Mouse (Mus musculus) forebrain, embryonic 14.5 days (tissue): ENCODE measurements at regions not wholly inside any gene's neighbourhood (a gene's known extent, or its start where the extent isn't known, plus 50 kb on each side); places are given as distances from the start of the nearest gene placed in this dataset.

ENCODE experiments used
- ATAC-seq: fragments of 200-750 bp; cut with Nextera tagmentation; 2 replicates; pipeline ENCODE4 v1.8.0; 2017; ENCODE audit warnings: mild to moderate bottlenecking, moderate library complexity
- DNase-seq: peaks from one replicate; pipeline ENCODE4 v3.0.0-alpha.2; 2015; ENCODE audit warnings: low spot score
- H3K27ac ChIP-seq: fragments of 300-500 bp; sonication (generic); 2 replicates; pipeline ENCODE4 v1.5.1; 2014; ENCODE audit warnings: low read depth, mild to moderate bottlenecking, control low read depth, low read length, moderate library complexity
- H3K27me3 ChIP-seq: fragments of 300-500 bp; sonication (generic); replicated peaks from 2 replicates; pipeline ENCODE4 v1.6.1; 2014; ENCODE audit warnings: low read length, control low read depth, mixed read lengths; ENCODE audit not compliant: control insufficient read depth, insufficient read depth
- H3K36me3 ChIP-seq: fragments of 300-500 bp; sonication (generic); 2 replicates; pipeline ENCODE4 v1.6.1; 2014; ENCODE audit warnings: low read length, control low read depth; ENCODE audit not compliant: control insufficient read depth, insufficient read depth
- H3K4me1 ChIP-seq: fragments of 300-500 bp; sonication (generic); 2 replicates; pipeline ENCODE4 v1.6.1; 2014; ENCODE audit warnings: antibody characterized with exemption, low read length, control low read depth; ENCODE audit not compliant: control insufficient read depth, insufficient read depth
- H3K4me2 ChIP-seq: fragments of 300-500 bp; sonication (generic); 2 replicates; pipeline ENCODE4 v1.6.1; 2014; ENCODE audit warnings: mild to moderate bottlenecking, control low read depth, low read length
- H3K4me3 ChIP-seq: fragments of 300-500 bp; sonication (generic); 2 replicates; pipeline ENCODE4 v1.5.1; 2014; ENCODE audit warnings: low read depth, low read length, control low read depth
- H3K9ac ChIP-seq: fragments of 300-500 bp; sonication (generic); 2 replicates; pipeline ENCODE4 v1.6.1; 2014; ENCODE audit warnings: mild to moderate bottlenecking, low read length, control low read depth, moderate library complexity
- H3K9me3 ChIP-seq: fragments of 300-500 bp; sonication (generic); replicated peaks from 2 replicates; pipeline ENCODE4 v1.6.1; 2016; ENCODE audit warnings: low read length, control low read depth, mixed read lengths; ENCODE audit not compliant: control insufficient read depth
- WGBS: fragments of 180-500 bp; shearing (Covaris S2); extraction: QIAGEN DNeasy Blood & Tissue Kit; methylation state at CpG from one replicate; pipeline ENCODE4 v1.1.7; 2014; 5-methylcytosine and 5-hydroxymethylcytosine counted together

GRCm38 (mm10) chr8:32958331-32958730, 470.2 kb upstream of the 5930422O12Rik start:
- Histone ChIP-seq H3K36me3 (no peaks in the 10 kb centered on the region), H3K4me2 (no peak overlapping the region), H3K27me3 (no peaks in the 10 kb centered on the region), H3K4me3 (no peak overlapping the region), H3K9ac (no peak overlapping the region), H3K27ac (peak overlapping the region; percentile 85), H3K9me3 (no peaks in the 10 kb centered on the region), H3K4me1 (peaks cover 7% of the 10 kb centered on the region)
- ATAC-seq = peak; percentile 11
- DNase-seq = peak; percentile 51
- WGBS = 56% methylated on average over 1 of the region's 1 CpGs

GRCm38 (mm10) chr8:32958855-32959254, 469.7 kb upstream of the 5930422O12Rik start:
- no peak overlapping the region for H3K9ac ChIP-seq
- peak overlapping the region; percentile 85 for H3K27ac ChIP-seq
- ATAC-seq = peak; percentile 91
- H3K36me3 ChIP-seq = no peaks in the 10 kb centered on the region
- WGBS = 12% methylated on average over 4 of the region's 4 CpGs
- no peaks in the 10 kb centered on the region for H3K27me3 ChIP-seq
- H3K4me3 ChIP-seq = no peak overlapping the region
- DNase-seq = peak; percentile 93
- H3K9me3 ChIP-seq = no peaks in the 10 kb centered on the region
- peaks cover 7% of the 10 kb centered on the region for H3K4me1 ChIP-seq
- no peak overlapping the region for H3K4me2 ChIP-seq

- 20% methylated on average over 12 of the region's 12 CpGs for WGBS
- DNase-seq = peak; percentile 93
- peak overlapping the region; percentile 85 for H3K27ac ChIP-seq
- no peak overlapping the region for H3K4me2 ChIP-seq
- H3K27me3 ChIP-seq = no peaks in the 10 kb centered on the region
- H3K4me3 ChIP-seq = no peak overlapping the region
- H3K36me3 ChIP-seq = no peaks in the 10 kb centered on the region
- peak; percentile 94 for ATAC-seq
- H3K4me1 ChIP-seq = peaks cover 7% of the 10 kb centered on the region
- no peak overlapping the region for H3K9ac ChIP-seq
- no peaks in the 10 kb centered on the region for H3K9me3 ChIP-seq
Measured at GRCm38 (mm10) chr8:32959326-32960064, 469.0 kb upstream of the 5930422O12Rik start.

GRCm38 (mm10) chr8:32990216-32990615, 438.3 kb upstream of the 5930422O12Rik start:
- H3K4me3 ChIP-seq = no peak overlapping the region
- H3K4me1 ChIP-seq = no peaks in the 10 kb centered on the region
- no peak overlapping the region for H3K9ac ChIP-seq
- no peaks in the 10 kb centered on the region for H3K36me3 ChIP-seq
- H3K27ac ChIP-seq = no peak overlapping the region
- no peaks in the 10 kb centered on the region for H3K27me3 ChIP-seq
- H3K9me3 ChIP-seq = no peaks in the 10 kb centered on the region
- DNase-seq (no peak), ATAC-seq (no peak)
- no peak overlapping the region for H3K4me2 ChIP-seq
- WGBS = 94% methylated on average over 3 of the region's 3 CpGs

GRCm38 (mm10) chr8:33003967-33004564, 424.4 kb upstream of the 5930422O12Rik start:
- peak overlapping the region; percentile 57 for H3K27ac ChIP-seq
- no peak overlapping the region; the same call in 1 of the 2 replicates for H3K4me2 ChIP-seq
- no peak overlapping the region for H3K4me3 ChIP-seq
- H3K4me1 ChIP-seq = peaks cover 5% of the 10 kb centered on the region
- DNase-seq (peak; percentile 77), ATAC-seq (peak; percentile 38)
- 11% methylated on average over 7 of the region's 7 CpGs for WGBS
- no peak overlapping the region for H3K9ac ChIP-seq
- H3K9me3 ChIP-seq = no peaks in the 10 kb centered on the region
- no peaks in the 10 kb centered on the region for H3K36me3 ChIP-seq
- no peaks in the 10 kb centered on the region for H3K27me3 ChIP-seq

GRCm38 (mm10) chr8:33004570-33004969, 423.9 kb upstream of the 5930422O12Rik start:
- H3K9me3 ChIP-seq = no peaks in the 10 kb centered on the region
- H3K27me3 ChIP-seq = no peaks in the 10 kb centered on the region
- H3K27ac ChIP-seq = peak overlapping the region; percentile 61
- no peak overlapping the region for H3K4me2 ChIP-seq
- H3K36me3 ChIP-seq = no peaks in the 10 kb centered on the region
- H3K4me1 ChIP-seq = peaks cover 5% of the 10 kb centered on the region
- no peak overlapping the region for H3K4me3 ChIP-seq
- 5% methylated on average over 2 of the region's 2 CpGs for WGBS
- ATAC-seq = peak; percentile 96
- H3K9ac ChIP-seq = no peak overlapping the region
- DNase-seq = peak; percentile 91

- Histone ChIP-seq H3K27me3 (no peaks in the 10 kb centered on the region), H3K36me3 (no peaks in the 10 kb centered on the region), H3K4me1 (no peaks in the 10 kb centered on the region; the same call in 1 of the 2 replicates), H3K27ac (no peak overlapping the region), H3K9ac (no peak overlapping the region), H3K4me2 (no peak overlapping the region), H3K4me3 (no peak overlapping the region), H3K9me3 (no peaks in the 10 kb centered on the region)
- ATAC-seq = no peak
- DNase-seq = no peak
Measured at GRCm38 (mm10) chr8:33010106-33010505, 418.4 kb upstream of the 5930422O12Rik start.

- H3K36me3 ChIP-seq = no peaks in the 10 kb centered on the region
- no peak overlapping the region for H3K4me2 ChIP-seq
- WGBS = 81% methylated on average over 6 of the region's 6 CpGs
- H3K9ac ChIP-seq = no peak overlapping the region
- no peak overlapping the region for H3K27ac ChIP-seq
- no peaks in the 10 kb centered on the region for H3K4me1 ChIP-seq
- ATAC-seq (no peak), DNase-seq (no peak)
- H3K9me3 ChIP-seq = no peaks in the 10 kb centered on the region
- no peaks in the 10 kb centered on the region for H3K27me3 ChIP-seq
- no peak overlapping the region for H3K4me3 ChIP-seq
Measured at GRCm38 (mm10) chr8:33012784-33013183, 415.7 kb upstream of the 5930422O12Rik start.

- Histone ChIP-seq H3K27ac (no peak overlapping the region), H3K4me3 (no peak overlapping the region), H3K36me3 (no peaks in the 10 kb centered on the region), H3K9me3 (no peaks in the 10 kb centered on the region), H3K4me1 (no peaks in the 10 kb centered on the region), H3K4me2 (no peak overlapping the region), H3K9ac (no peak overlapping the region), H3K27me3 (no peaks in the 10 kb centered on the region)
- no peak for ATAC-seq
- no peak for DNase-seq
- 80% methylated on average over 3 of the region's 3 CpGs for WGBS
Measured at GRCm38 (mm10) chr8:33015861-33016260, 412.6 kb upstream of the 5930422O12Rik start.
